Mouse (Mus musculus) liver, embryonic 14.5 days (tissue): ENCODE data around the gene Zfp131. TPM values are rescaled to one million over a fixed set of nuclear protein-coding genes. Genes with fewer than 3 reads are reported as not detected.

Source experiments
- ATAC-seq: fragments of 200-750 bp; cut with Nextera tagmentation; 2 replicates; pipeline ENCODE4 v1.8.0; 2017; ENCODE audit warnings: moderate number of reproducible peaks, mild to moderate bottlenecking, moderate library complexity; ENCODE audit not compliant: insufficient read depth
- DNase-seq, 3 experiments: peaks; one replicate each; pipeline ENCODE4 v3.0.0-alpha.2; 2012 to 2013; ENCODE audit warnings: low read depth in 3 of 3, low spot score in 3 of 3
- H3K27ac ChIP-seq: fragments of 300-500 bp; sonication (generic); 2 replicates; pipeline ENCODE4 v1.5.1; 2014; ENCODE audit warnings: moderate library complexity, mild to moderate bottlenecking, control low read depth, inconsistent platforms
- H3K27me3 ChIP-seq: fragments of 300-500 bp; sonication (generic); 2 replicates; pipeline ENCODE4 v1.6.1; 2014; ENCODE audit warnings: mild to moderate bottlenecking, low read length, moderate library complexity; ENCODE audit not compliant: control insufficient read depth, insufficient read depth
- H3K36me3 ChIP-seq: fragments of 300-500 bp; sonication (generic); replicated peaks from 2 replicates; pipeline ENCODE4 v1.6.1; 2014; ENCODE audit warnings: low read depth; ENCODE audit not compliant: control insufficient read depth, insufficient read depth
- H3K4me1 ChIP-seq, 2 experiments: fragments of 200-500 bp in 1 of 2; fragments of 300-500 bp in 1 of 2; sonication (generic) in 1 of 2; replicated peaks; 2 replicates each; pipeline ENCODE4 v1.6.1; 2012 to 2014; ENCODE audit warnings: antibody characterized with exemption in 1 of 2, inconsistent platforms in 1 of 2, low read length in 1 of 2; ENCODE audit not compliant: control insufficient read depth in 2 of 2, insufficient read depth in 2 of 2
- H3K4me2 ChIP-seq: fragments of 300-500 bp; sonication (generic); 2 replicates; pipeline ENCODE4 v1.6.1; 2014; ENCODE audit warnings: low read depth, mild to moderate bottlenecking, control low read depth, moderate library complexity
- H3K4me3 ChIP-seq, 2 experiments: fragments of 200-500 bp in 1 of 2; fragments of 300-500 bp in 1 of 2; sonication (generic) in 1 of 2; 2 replicates each; pipeline ENCODE4 v1.5.1; 2012 to 2014; ENCODE audit warnings: low read depth in 2 of 2, low read length in 2 of 2, mild to moderate bottlenecking in 2 of 2, control low read depth in 1 of 2, inconsistent platforms in 1 of 2, moderate library complexity in 1 of 2; ENCODE audit not compliant: insufficient read depth in 1 of 2
- H3K9ac ChIP-seq: fragments of 300-500 bp; sonication (generic); replicated peaks from 2 replicates; pipeline ENCODE4 v1.6.1; 2014; ENCODE audit warnings: mild to moderate bottlenecking, control low read depth, moderate library complexity
- H3K9me3 ChIP-seq: fragments of 300-500 bp; sonication (generic); 2 replicates; pipeline ENCODE4 v1.6.1; 2016; ENCODE audit warnings: low read length, mixed read lengths; ENCODE audit not compliant: control insufficient read depth
- CTCF ChIP-seq: IDR thresholded peaks from 2 replicates; pipeline ENCODE4 v1.5.1; 2016; ENCODE audit warnings: antibody characterized with exemption, low read depth, control low read depth
- EP300 ChIP-seq: IDR thresholded peaks from 2 replicates; pipeline ENCODE4 v1.6.1; 2016; ENCODE audit warnings: antibody characterized with exemption, low read depth
- WGBS: fragments of 180-500 bp; shearing (Covaris S2); extraction: QIAGEN DNeasy Blood & Tissue Kit; methylation state at CpG from one replicate; pipeline ENCODE4 v1.1.7; 2014; ENCODE audit not compliant: insufficient replicate concordance; 5-methylcytosine and 5-hydroxymethylcytosine counted together
- polyA plus RNA-seq, 2 experiments: library from polyadenylated mRNA; depleted of rRNA in 1 of 2; stranded (reverse) in 1 of 2; unstranded in 1 of 2; fragments of >200 nt; fragmentation: Nextera tagmentation in 1 of 2; extraction: Ambion mirVana in 1 of 2; gene quantifications; 2 replicates each; pipeline versions ENCODE4 v1.2.1 to v1.2.3; 2012 to 2014

Gene Zfp131
- polyA plus RNA-seq, 2 experiments = 9.4 to 11.7 TPM

DNA sequence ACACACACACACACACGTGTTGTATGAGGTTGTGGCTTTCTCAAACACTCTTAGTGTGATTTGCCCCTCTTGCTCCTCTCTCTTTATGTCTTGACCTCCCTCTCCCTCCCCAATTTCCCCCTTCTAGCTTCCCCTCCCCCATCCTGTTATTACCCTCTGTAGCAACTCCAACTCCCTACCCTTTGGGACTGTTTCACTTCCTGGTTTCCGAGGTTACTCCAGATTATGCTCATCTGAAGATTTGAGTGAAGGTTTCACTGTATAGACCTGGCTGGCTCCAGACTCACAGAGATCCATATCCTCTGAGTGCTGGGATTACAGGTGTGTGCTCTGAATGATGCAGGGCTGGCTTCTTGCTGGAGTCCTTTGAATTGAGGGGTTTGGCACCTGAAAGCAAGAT lies 18.2 kb upstream of the Zfp131 start:
- H3K4me1 ChIP-seq = no peaks in the 10 kb centered on the region
- H3K9me3 ChIP-seq = no peaks in the 10 kb centered on the region
- no peak overlapping the region for H3K4me3 ChIP-seq
- H3K27me3 ChIP-seq = no peaks in the 10 kb centered on the region
- no peaks in the 10 kb centered on the region for H3K36me3 ChIP-seq
- WGBS = 41% methylated on average over 2 of the region's 2 CpGs
- no peak overlapping the region for H3K27ac ChIP-seq
- DNase-seq (no peak), ATAC-seq (peak; percentile 23; the same call in 1 of the 2 replicates)
- TF ChIP-seq EP300 (no peak), CTCF (no peak)
- H3K9ac ChIP-seq = no peak overlapping the region
- no peak overlapping the region for H3K4me2 ChIP-seq

DNA sequence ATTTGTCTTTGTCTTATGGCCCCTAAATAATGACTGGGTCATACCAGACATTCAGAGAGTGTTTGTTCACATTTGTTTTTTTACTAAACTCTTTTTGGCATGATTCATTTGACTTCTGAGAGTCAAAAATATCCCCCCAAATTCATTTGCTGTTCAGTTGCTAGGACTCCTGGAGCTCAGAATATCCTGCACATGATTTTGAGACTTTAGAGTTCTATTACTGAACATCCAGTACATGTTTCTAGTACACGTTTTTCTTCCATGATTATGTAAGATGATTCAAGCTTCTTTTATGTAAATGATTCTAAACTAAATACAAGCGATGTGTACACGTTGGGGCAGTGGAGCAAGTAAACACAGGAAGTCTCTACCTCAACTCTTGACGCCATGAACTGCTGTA lies 7.0 kb upstream of the Zfp131 start:
- TF ChIP-seq EP300 = no peak
- no peak for TF ChIP-seq CTCF
- Histone ChIP-seq H3K36me3 (no peaks in the 10 kb centered on the region), H3K27me3 (no peaks in the 10 kb centered on the region), H3K4me2 (no peak overlapping the region), H3K9ac (no peak overlapping the region), H3K9me3 (no peaks in the 10 kb centered on the region), H3K27ac (no peak overlapping the region), H3K4me3 (no peak overlapping the region), H3K4me1 (peaks cover 0 to 2% of the 10 kb centered on the region in 2 experiments; a peak in 1 of 4 replicates)
- ATAC-seq (no peak), DNase-seq (no peak)
- 47% methylated on average over 4 of the region's 4 CpGs for WGBS

- Histone ChIP-seq H3K9ac (no peak overlapping the region), H3K9me3 (no peaks in the 10 kb centered on the region), H3K27ac (no peak overlapping the region), H3K36me3 (peaks cover 7% of the 10 kb centered on the region), H3K4me3 (no peak overlapping the region), H3K4me2 (no peak overlapping the region), H3K4me1 (peaks cover 8 to 11% of the 10 kb centered on the region in 2 experiments), H3K27me3 (no peaks in the 10 kb centered on the region)
- WGBS = 40% methylated on average over 5 of the region's 5 CpGs
- TF ChIP-seq CTCF = no peak
- no peak for TF ChIP-seq EP300
- no peak for DNase-seq
- no peak for ATAC-seq
Observed at GRCm38 (mm10) chr13:119792791-119793404, 2.2 kb upstream of the Zfp131 start.

- Histone ChIP-seq H3K4me3 (peak overlapping the region; percentile 90 to 92), H3K27me3 (no peaks in the 10 kb centered on the region), H3K4me1 (peaks cover 8 to 11% of the 10 kb centered on the region in 2 experiments), H3K27ac (peak overlapping the region; percentile 58), H3K36me3 (peaks cover 15% of the 10 kb centered on the region), H3K4me2 (peak overlapping the region; percentile 98), H3K9me3 (no peaks in the 10 kb centered on the region), H3K9ac (peak overlapping the region; percentile 98)
- ATAC-seq (no peak), DNase-seq (no peak)
- no peak for TF ChIP-seq EP300
- TF ChIP-seq CTCF = no peak
- 3% methylated on average over 18 of the region's 18 CpGs for WGBS
Observed at GRCm38 (mm10) chr13:119791580-119792135, 969 bp upstream of the Zfp131 start.

- H3K9me3 ChIP-seq = no peaks in the 10 kb centered on the region
- WGBS = under 1% methylated on average over 51 of the region's 66 CpGs
Observed at GRCm38 (mm10) chr13:119789851-119790717, 605 bp downstream of the Zfp131 start.

More at GRCm38 (mm10) chr13:119789851-119790717, 605 bp downstream of the Zfp131 start:
- peaks cover 8 to 11% of the 10 kb centered on the region in 2 experiments for H3K4me1 ChIP-seq
- H3K9ac ChIP-seq = peak overlapping the region; percentile 98
- ATAC-seq = peak; percentile 61
- no peaks in the 10 kb centered on the region for H3K27me3 ChIP-seq
- TF ChIP-seq CTCF (no peak), EP300 (no peak)
- H3K4me3 ChIP-seq = peak overlapping the region; percentile 92 to 95
- DNase-seq = peak; percentile 25 to 45 (median 29)
- peak overlapping the region; percentile 61 for H3K27ac ChIP-seq
- peak overlapping the region; percentile 82 for H3K4me2 ChIP-seq
- peaks cover 27% of the 10 kb centered on the region for H3K36me3 ChIP-seq
